Mouse (Mus musculus): ENCODE results near the gene Vmn1r214. TPM values are rescaled to one million over a fixed set of nuclear protein-coding genes. Genes with fewer than 3 reads are reported as not detected.

Vmn1r214 gene
- polyA plus RNA-seq (2016; fragmentation: Nextera tagmentation; extraction: Ambion mirVana) = not detected in 2 replicates

- no peak within 1 kb of the TSS for H3K27ac ChIP-seq
- H3K4me3 ChIP-seq = no peak within 1 kb of the TSS
- no peaks in the 10 kb centered on the region for H3K27me3 ChIP-seq (ENCODE audit: poor library complexity, severe bottlenecking)
- no peak for DNase-seq (ENCODE audit: extremely low spot score, low spot score)
- H3K36me3 ChIP-seq (replicated peaks) = no peaks in the 10 kb centered on the region
- no peaks in the 10 kb centered on the region for H3K4me1 ChIP-seq
- no peaks in the 10 kb centered on the region for H3K9me3 ChIP-seq
- WGBS = 92% methylated on average over 3 of the region's 3 CpGs
These were observed at the start of gene Vmn1r214 for GRCm38 (mm10) chr13:23030118-23030517. Gene Vmn1r214 (plus strand): TSS chr13:23030418.

GRCm38 (mm10) chr13:22990214-22990891, 39.9 kb upstream of the Vmn1r214 start:
- no peak for DNase-seq (ENCODE audit: extremely low spot score, low spot score)
- Histone ChIP-seq H3K36me3 (replicated peaks) (no peaks in the 10 kb centered on the region), H3K4me3 (no peak overlapping the region), H3K27ac (no peak overlapping the region), H3K27me3 (ENCODE audit: poor library complexity, severe bottlenecking) (no peaks in the 10 kb centered on the region), H3K9me3 (peaks cover 2% of the 10 kb centered on the region; the same call in 1 of the 2 replicates), H3K4me1 (no peaks in the 10 kb centered on the region)
- WGBS = 86% methylated on average over 11 of the region's 11 CpGs

GRCm38 (mm10) chr13:22992178-22992700, 38.0 kb upstream of the Vmn1r214 start:
- Histone ChIP-seq H3K4me3 (no peak overlapping the region), H3K27me3 (ENCODE audit: poor library complexity, severe bottlenecking) (no peaks in the 10 kb centered on the region), H3K36me3 (replicated peaks) (no peaks in the 10 kb centered on the region), H3K9me3 (peaks cover 4% of the 10 kb centered on the region; the same call in 1 of the 2 replicates), H3K27ac (no peak overlapping the region), H3K4me1 (no peaks in the 10 kb centered on the region)
- 50% methylated on average over 1 of the region's 1 CpGs for WGBS
- DNase-seq (ENCODE audit: extremely low spot score, low spot score) = no peak

- no peaks in the 10 kb centered on the region for H3K36me3 ChIP-seq (replicated peaks)
- H3K9me3 ChIP-seq = peaks cover 4% of the 10 kb centered on the region; the same call in 1 of the 2 replicates
- no peak overlapping the region for H3K27ac ChIP-seq
- H3K27me3 ChIP-seq (ENCODE audit: poor library complexity, severe bottlenecking) = no peaks in the 10 kb centered on the region
- H3K4me3 ChIP-seq = no peak overlapping the region
- DNase-seq (ENCODE audit: extremely low spot score, low spot score) = no peak
- WGBS = 69% methylated on average over 2 of the region's 2 CpGs
- no peaks in the 10 kb centered on the region for H3K4me1 ChIP-seq
These were observed 37.5 kb upstream of the Vmn1r214 start for GRCm38 (mm10) chr13:22992721-22993120.

GRCm38 (mm10) chr13:23007356-23007755, 22.9 kb upstream of the Vmn1r214 start, which contains the start of gene Vmn1r213:
Gene Vmn1r213 (plus strand): TSS chr13:23007656.
- 77% methylated on average over 1 of the region's 1 CpGs for WGBS
- Histone ChIP-seq H3K36me3 (replicated peaks) (no peaks in the 10 kb centered on the region), H3K4me1 (no peaks in the 10 kb centered on the region), H3K27me3 (ENCODE audit: poor library complexity, severe bottlenecking) (no peaks in the 10 kb centered on the region), H3K4me3 (no peak within 1 kb of the TSS), H3K27ac (no peak within 1 kb of the TSS), H3K9me3 (no peaks in the 10 kb centered on the region)
- DNase-seq (ENCODE audit: extremely low spot score, low spot score) = no peak

- Histone ChIP-seq H3K36me3 (replicated peaks) (no peaks in the 10 kb centered on the region), H3K27ac (no peak overlapping the region), H3K9me3 (no peaks in the 10 kb centered on the region), H3K4me3 (no peak overlapping the region), H3K27me3 (ENCODE audit: poor library complexity, severe bottlenecking) (no peaks in the 10 kb centered on the region), H3K4me1 (peaks cover 11% of the 10 kb centered on the region)
- no peak for DNase-seq (ENCODE audit: extremely low spot score, low spot score)
These were observed 12.1 kb upstream of the Vmn1r214 start for GRCm38 (mm10) chr13:23018158-23018557.

- Histone ChIP-seq H3K4me3 (no peak overlapping the region), H3K36me3 (replicated peaks) (no peaks in the 10 kb centered on the region), H3K27ac (no peak overlapping the region), H3K27me3 (ENCODE audit: poor library complexity, severe bottlenecking) (no peaks in the 10 kb centered on the region), H3K4me1 (no peaks in the 10 kb centered on the region), H3K9me3 (no peaks in the 10 kb centered on the region)
- DNase-seq (ENCODE audit: extremely low spot score, low spot score) = no peak
These were observed 5.4 kb upstream of the Vmn1r214 start for GRCm38 (mm10) chr13:23024812-23025211.

GRCm38 (mm10) chr13:23057778-23058177, 27.6 kb downstream of the Vmn1r214 start:
- 52% methylated on average over 1 of the region's 1 CpGs for WGBS
- H3K4me3 ChIP-seq = no peak overlapping the region

GRCm38 (mm10) chr13:23067725-23068124, 37.5 kb downstream of the Vmn1r214 start, which contains the start of gene Vmn1r215:
Gene Vmn1r215 (plus strand): TSS chr13:23068025.
- Histone ChIP-seq H3K27ac (no peak within 1 kb of the TSS), H3K27me3 (ENCODE audit: poor library complexity, severe bottlenecking) (no peaks in the 10 kb centered on the region), H3K36me3 (replicated peaks) (no peaks in the 10 kb centered on the region), H3K4me3 (no peak within 1 kb of the TSS), H3K4me1 (no peaks in the 10 kb centered on the region), H3K9me3 (no peaks in the 10 kb centered on the region)
- WGBS = 79% methylated on average over 1 of the region's 1 CpGs
- no peak for DNase-seq (ENCODE audit: extremely low spot score, low spot score)

More at GRCm38 (mm10) chr13:23057778-23058177, 27.6 kb downstream of the Vmn1r214 start:
- no peak for DNase-seq (ENCODE audit: extremely low spot score, low spot score)
- Histone ChIP-seq H3K27me3 (ENCODE audit: poor library complexity, severe bottlenecking) (no peaks in the 10 kb centered on the region), H3K9me3 (no peaks in the 10 kb centered on the region), H3K4me1 (no peaks in the 10 kb centered on the region), H3K27ac (no peak overlapping the region), H3K36me3 (replicated peaks) (no peaks in the 10 kb centered on the region)

- H3K9me3 ChIP-seq = no peaks in the 10 kb centered on the region
- H3K27me3 ChIP-seq (ENCODE audit: poor library complexity, severe bottlenecking) = no peaks in the 10 kb centered on the region
- no peaks in the 10 kb centered on the region for H3K4me1 ChIP-seq
- H3K27ac ChIP-seq = no peak overlapping the region
- WGBS = 90% methylated on average over 2 of the region's 2 CpGs
- no peak for DNase-seq (ENCODE audit: extremely low spot score, low spot score)
- H3K36me3 ChIP-seq (replicated peaks) = no peaks in the 10 kb centered on the region
- H3K4me3 ChIP-seq = no peak overlapping the region
These were observed 39.1 kb downstream of the Vmn1r214 start for GRCm38 (mm10) chr13:23069312-23069711.

Other genes starting within 250 kb of the Vmn1r214 start
- gene Vmn1r209, start 220.7 kb upstream of the Vmn1r214 start, polyA plus RNA-seq (2016; fragmentation: Nextera tagmentation; extraction: Ambion mirVana) = not detected in 2 replicates
- gene Vmn1r210, start 199.1 kb upstream of the Vmn1r214 start, polyA plus RNA-seq (2016; fragmentation: Nextera tagmentation; extraction: Ambion mirVana) = not detected in 2 replicates
- gene Vmn1r211, start 172.9 kb upstream of the Vmn1r214 start, polyA plus RNA-seq (2016; fragmentation: Nextera tagmentation; extraction: Ambion mirVana) = not detected in 2 replicates
- not detected in 2 replicates for gene Vmn1r212, start 146.2 kb upstream of the Vmn1r214 start, polyA plus RNA-seq (2016; fragmentation: Nextera tagmentation; extraction: Ambion mirVana)
- not detected in 2 replicates for gene Vmn1r213, start 22.8 kb upstream of the Vmn1r214 start, polyA plus RNA-seq (2016; fragmentation: Nextera tagmentation; extraction: Ambion mirVana)
- not detected in 2 replicates for gene Vmn1r215, start 37.6 kb downstream of the Vmn1r214 start, polyA plus RNA-seq (2016; fragmentation: Nextera tagmentation; extraction: Ambion mirVana)
- gene Vmn1r217, start 87.8 kb downstream of the Vmn1r214 start, polyA plus RNA-seq (2016; fragmentation: Nextera tagmentation; extraction: Ambion mirVana) = not detected in 2 replicates
- gene Vmn1r218, start 102.7 kb downstream of the Vmn1r214 start, polyA plus RNA-seq (2016; fragmentation: Nextera tagmentation; extraction: Ambion mirVana) = not detected in 2 replicates
- gene Vmn1r219, start 128.9 kb downstream of the Vmn1r214 start, polyA plus RNA-seq (2016; fragmentation: Nextera tagmentation; extraction: Ambion mirVana) = 0.02 and 0.04 TPM in 2 replicates
- not detected in 2 replicates for gene Vmn1r220, start 157.6 kb downstream of the Vmn1r214 start, polyA plus RNA-seq (2016; fragmentation: Nextera tagmentation; extraction: Ambion mirVana)
- not detected in 2 replicates for gene Vmn1r221, start 183.7 kb downstream of the Vmn1r214 start, polyA plus RNA-seq (2016; fragmentation: Nextera tagmentation; extraction: Ambion mirVana)
- not detected in 2 replicates for gene Vmn1r222, start 205.5 kb downstream of the Vmn1r214 start, polyA plus RNA-seq (2016; fragmentation: Nextera tagmentation; extraction: Ambion mirVana)
- gene Vmn1r223, start 216.7 kb downstream of the Vmn1r214 start, polyA plus RNA-seq (2016; fragmentation: Nextera tagmentation; extraction: Ambion mirVana) = not detected in 2 replicates